In genomic region chr12:56681096-56681811, GRCm38 (mm10) we compare ENCODE assay signal across 8 mouse cellular contexts. TPM values are rescaled to one million over a fixed set of nuclear protein-coding genes. Genes with fewer than 3 reads are reported as not detected.
DNase-seq lines count a peak whose midpoint lies in the region; ATAC-seq and TF ChIP-seq lines count a peak whose summit lies in the region.

No protein-coding gene starts in this region.

- peak; percentile 65 for TF ChIP-seq CTCF in kidney, adult 2 months (conservative IDR thresholded peaks at IDR 0.05; ENCODE audit: insufficient read depth, insufficient read length, low read depth, low read length)

- peak overlapping the region; percentile 43 for H3K4me3 ChIP-seq in embryonic facial prominence, embryonic 13.5 days
- peak overlapping the region; percentile 12; the same call in 1 of the 2 replicates for H3K4me3 ChIP-seq in kidney, adult 2 months (ENCODE audit: insufficient read depth, low read depth, low read length)

- peak overlapping the region; percentile 84 for H3K4me2 ChIP-seq in embryonic facial prominence, embryonic 13.5 days

- peak; percentile 31 for DNase-seq in gastrocnemius, postnatal 10 days
- DNase-seq in gastrocnemius, postnatal 25 days: no peak
- DNase-seq in kidney, adult 2 months: peak; percentile 43
- peak; percentile 23 for DNase-seq in lung, postnatal 14 days
- DNase-seq in yolk sac, embryonic 10.5 days (ENCODE audit: low spot score): peak; percentile 28
- DNase-seq in layer of hippocampus, adult 8-10 months (ENCODE audit: low spot score in 2 of 2): no peak
- no peak for DNase-seq in thymus, postnatal 14 days

- H3K4me1 ChIP-seq in embryonic facial prominence, embryonic 13.5 days: peaks cover 6% of the 10 kb centered on the region
- H3K4me1 ChIP-seq in kidney, adult 2 months (ENCODE audit: control insufficient read depth, insufficient read depth, low read length): no peaks in the 10 kb centered on the region

- no peaks in the 10 kb centered on the region for H3K9me3 ChIP-seq in embryonic facial prominence, embryonic 13.5 days

- no peak for TF ChIP-seq POLR2A in kidney, adult 2 months (IDR thresholded peaks at IDR 0.05; ENCODE audit: low read depth, low read length)

- WGBS in embryonic facial prominence, embryonic 13.5 days: under 1% methylated on average over 38 of the region's 38 CpGs
- WGBS in kidney, adult 2 months: 1% methylated on average over 38 of the region's 38 CpGs

- no peaks in the 10 kb centered on the region for H3K36me3 ChIP-seq in embryonic facial prominence, embryonic 13.5 days
- no peaks in the 10 kb centered on the region for H3K36me3 ChIP-seq in kidney, adult 2 months (ENCODE audit: control insufficient read depth, insufficient read depth, low read length)

- peaks cover 82% of the 10 kb centered on the region for H3K27me3 ChIP-seq in embryonic facial prominence, embryonic 13.5 days
- H3K27me3 ChIP-seq in kidney, adult 2 months (replicated peaks; ENCODE audit: control insufficient read depth, insufficient read depth, low read length): peaks cover 1% of the 10 kb centered on the region; the same call in 1 of the 2 replicates

- H3K9ac ChIP-seq in embryonic facial prominence, embryonic 13.5 days: peak overlapping the region; percentile 67

- H3K27ac ChIP-seq in embryonic facial prominence, embryonic 13.5 days: no peak overlapping the region; the same call in 1 of the 2 replicates
- H3K27ac ChIP-seq in kidney, adult 2 months (ENCODE audit: insufficient read depth, low read depth, low read length): no peak overlapping the region

- ATAC-seq in embryonic facial prominence, embryonic 13.5 days (ENCODE audit: insufficient number of reproducible peaks, insufficient read depth, low FRiP score, low TSS enrichment, low read depth): peak; percentile 58; the same call in 1 of the 2 replicates

RNA-seq across cellular contexts. Expression of gene Pax9, which starts 10.3 kb away (rescaled TPM):
- under 1 TPM; 0.07 to 0.20 TPM for total RNA-seq in gastrocnemius, postnatal 10 days (2021)
- under 1 TPM in 1 of 2 experiments, not detected in 1; 0.05 TPM for total RNA-seq in gastrocnemius, postnatal 25 days (2021)
- polyA plus RNA-seq in embryonic facial prominence, embryonic 13.5 days (2015; fragmentation: Nextera tagmentation; extraction: Ambion mirVana): 13.5 and 17.7 TPM in 2 replicates
- not detected in 2 replicates for polyA plus RNA-seq in kidney, adult 2 months (2012; rRNA removed)
- total RNA-seq in layer of hippocampus, adult 8-10 months (2022): not detected

Comparison
In these comparisons a context has a peak if more than half of its experiments do, and no peak if none do; other contexts are left out.
1. DNase-seq: peak in gastrocnemius, postnatal 10 days (single experiment), kidney, adult 2 months (single experiment), lung, postnatal 14 days (single experiment) and yolk sac, embryonic 10.5 days (single experiment); none in gastrocnemius, postnatal 25 days (single experiment), layer of hippocampus, adult 8-10 months (0 of 2) and thymus, postnatal 14 days (single experiment).